Mouse (Mus musculus) heart, adult 18-20 months (tissue): ENCODE results near the gene Gse1. TPM values are rescaled to one million over a fixed set of nuclear protein-coding genes. Genes with fewer than 3 reads are reported as not detected.
A peak's percentile ranks its signal among the peaks of the same experiment; 100 is the strongest.

ENCODE experiments used
- DNase-seq, 2 experiments: peaks; one replicate each; pipeline ENCODE4 v3.0.0; 2021 to 2022; ENCODE audit warnings: mixed read lengths in 1 of 2
- total RNA-seq, 2 experiments: library from RNA; stranded (reverse); gene quantifications; 2 replicates each; pipeline ENCODE4 v1.2.3; 2021

Gse1 gene
- total RNA-seq, 2 experiments from 2014 or later = 15.5 to 16.0 TPM

DNA sequence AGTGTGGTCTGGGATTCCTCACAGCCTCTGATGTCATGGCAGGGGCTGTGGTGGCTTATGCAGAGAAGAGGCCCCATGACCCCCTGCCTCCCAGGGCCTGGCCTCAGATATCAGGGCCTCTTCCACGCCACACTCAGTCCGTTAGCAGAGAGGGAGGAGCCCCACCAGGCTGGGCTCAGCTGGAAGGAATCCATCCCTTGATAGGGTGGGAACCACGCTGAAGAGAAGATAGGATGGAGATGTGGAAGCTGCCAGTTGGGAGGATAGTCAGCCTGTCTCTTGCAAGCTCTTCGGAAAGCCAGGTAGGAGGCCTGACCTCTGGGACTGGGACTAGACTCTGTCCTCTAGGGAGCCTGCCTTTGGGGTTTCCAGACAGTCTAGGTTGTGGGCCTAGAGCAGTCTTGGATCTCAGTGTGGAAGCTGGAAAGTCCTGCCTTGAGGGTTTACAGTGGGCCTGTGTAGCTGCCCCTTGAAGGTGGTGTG lies 270.1 kb downstream of the Gse1 start:
- peak in 1 of 2 experiments; percentile 28 for DNase-seq

- peak; percentile 79 to 87 for DNase-seq
Observed at GRCm38 (mm10) chr8:120498926-120499605, 270.8 kb downstream of the Gse1 start.

- peak in 1 of 2 experiments; percentile 16 for DNase-seq
Observed at GRCm38 (mm10) chr8:120500701-120501261, 272.5 kb downstream of the Gse1 start.

DNA sequence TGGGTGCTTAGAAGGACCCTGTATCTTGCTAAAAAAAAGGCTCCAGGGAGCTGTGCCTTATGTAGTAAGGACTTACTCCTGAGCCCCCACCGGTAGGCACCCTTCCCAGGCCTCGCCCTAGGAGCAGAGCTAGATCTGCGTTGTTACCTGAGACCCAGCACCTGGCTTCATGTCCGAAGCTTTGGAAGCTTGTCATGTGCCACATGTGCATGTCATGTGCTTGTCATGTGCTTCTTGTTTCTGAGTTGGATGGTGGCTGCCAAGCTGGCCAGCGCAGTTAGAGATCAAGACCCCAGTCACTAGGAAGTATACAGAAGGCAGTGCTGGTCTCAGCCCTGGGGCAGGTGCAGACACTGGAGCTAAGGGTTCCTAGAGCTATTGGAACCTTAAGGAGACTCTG lies 273.2 kb downstream of the Gse1 start:
- DNase-seq = no peak

DNA sequence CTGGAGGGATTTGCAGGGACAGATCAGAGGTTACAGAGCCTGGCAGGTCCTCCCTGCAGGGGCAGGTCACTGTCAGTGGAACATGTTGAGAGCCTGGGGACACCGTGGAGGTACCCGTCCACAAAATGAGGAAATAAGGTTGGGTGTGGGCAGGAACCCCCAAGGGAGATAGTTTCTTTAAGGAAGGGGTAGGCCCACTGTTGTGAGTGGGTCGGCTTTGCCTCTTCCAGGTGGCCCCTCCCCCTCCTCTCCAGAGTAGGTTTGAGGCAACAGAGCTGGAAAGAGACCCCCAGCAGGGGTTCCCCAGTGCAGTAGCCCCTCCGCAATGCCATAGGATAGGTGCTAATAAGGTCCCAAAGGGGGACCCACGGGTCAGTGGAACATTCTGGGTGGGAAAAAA lies 274.2 kb downstream of the Gse1 start:
- no peak for DNase-seq

DNA sequence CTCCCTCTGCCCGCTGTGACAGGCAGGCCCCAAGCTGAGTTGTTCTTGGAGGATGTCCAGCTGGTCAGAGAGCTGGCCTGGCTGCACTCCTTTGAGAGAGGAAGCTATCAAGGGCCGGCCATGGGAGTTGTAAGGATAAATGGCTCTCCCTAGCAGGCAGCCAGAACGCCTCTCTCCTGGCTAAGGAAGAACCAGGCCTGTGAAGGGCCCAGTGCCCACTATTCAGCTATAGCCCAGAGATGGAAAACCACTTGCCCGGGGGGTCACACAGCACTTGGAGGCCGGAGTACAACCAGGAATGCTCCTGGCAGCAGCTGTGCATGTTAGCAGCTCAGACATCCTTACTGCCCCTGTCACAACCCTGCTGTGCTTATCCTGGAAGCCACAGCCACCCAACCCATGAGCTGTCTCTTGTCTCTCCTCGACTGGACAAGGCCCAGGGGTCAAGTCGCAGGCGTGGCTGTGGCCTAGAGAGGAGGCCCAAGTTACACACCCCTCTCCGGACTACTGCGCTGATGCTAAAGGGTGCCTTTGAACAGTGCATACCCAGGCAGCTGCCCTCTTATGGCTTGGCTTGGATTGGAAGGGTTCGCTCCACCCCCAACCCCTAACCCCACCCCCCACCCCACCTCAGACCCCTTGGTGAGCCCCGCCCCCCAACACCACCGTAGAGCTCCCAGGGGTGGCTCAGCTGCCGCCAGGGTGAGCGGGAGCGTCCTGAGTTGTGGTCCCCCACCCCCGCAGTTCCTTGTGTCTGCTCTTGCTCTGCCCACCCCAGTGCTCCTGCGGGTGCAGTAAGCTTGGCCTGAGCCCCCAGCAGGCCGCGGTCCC lies 276.2 kb downstream of the Gse1 start:
- DNase-seq = peak; percentile 85 to 91

- DNase-seq = peak; percentile 43 to 57
Observed at GRCm38 (mm10) chr8:120505082-120505511, 276.8 kb downstream of the Gse1 start.

- DNase-seq = no peak
Observed at GRCm38 (mm10) chr8:120505619-120506310, 277.5 kb downstream of the Gse1 start.

GRCm38 (mm10) chr8:120506562-120506961 lies 278.3 kb downstream of the Gse1 start:
- no peak for DNase-seq

- DNase-seq = no peak
Observed at GRCm38 (mm10) chr8:120507290-120507689, 279.0 kb downstream of the Gse1 start.

GRCm38 (mm10) chr8:120509136-120510034 lies 281.1 kb downstream of the Gse1 start:
- DNase-seq = peak in 1 of 2 experiments; percentile 43

- no peak for DNase-seq
Observed at GRCm38 (mm10) chr8:120510035-120510416, 281.8 kb downstream of the Gse1 start.

DNA sequence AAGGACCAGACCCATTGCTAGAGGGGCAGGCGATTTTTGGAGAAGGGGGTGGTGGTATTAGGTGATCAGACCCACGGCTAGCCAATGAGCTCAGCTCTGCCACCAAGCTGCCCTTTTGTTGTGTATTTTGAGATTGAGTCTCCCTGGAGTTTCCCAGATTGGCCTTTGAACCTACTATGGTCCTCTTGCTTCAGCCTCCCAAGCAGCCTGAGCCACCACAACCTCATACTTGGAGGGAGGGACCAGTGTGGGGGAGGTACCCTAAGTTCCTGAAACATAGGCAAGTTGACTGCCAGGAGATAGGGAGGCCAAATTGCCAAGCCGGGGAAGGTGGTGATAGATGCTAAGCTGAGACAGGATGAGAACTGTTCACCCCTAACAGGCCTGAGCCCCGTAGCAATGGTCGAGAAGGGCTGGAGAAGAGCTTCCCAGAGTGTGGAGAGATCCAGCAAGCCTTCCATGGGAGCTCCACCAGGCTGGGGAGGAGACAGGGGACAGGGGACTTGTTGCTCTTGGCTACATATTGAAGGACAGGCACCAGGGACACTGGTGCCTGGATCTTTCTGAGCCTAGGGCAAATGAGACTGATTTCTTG lies 282.7 kb downstream of the Gse1 start:
- DNase-seq = peak in 1 of 2 experiments; percentile 19

DNA sequence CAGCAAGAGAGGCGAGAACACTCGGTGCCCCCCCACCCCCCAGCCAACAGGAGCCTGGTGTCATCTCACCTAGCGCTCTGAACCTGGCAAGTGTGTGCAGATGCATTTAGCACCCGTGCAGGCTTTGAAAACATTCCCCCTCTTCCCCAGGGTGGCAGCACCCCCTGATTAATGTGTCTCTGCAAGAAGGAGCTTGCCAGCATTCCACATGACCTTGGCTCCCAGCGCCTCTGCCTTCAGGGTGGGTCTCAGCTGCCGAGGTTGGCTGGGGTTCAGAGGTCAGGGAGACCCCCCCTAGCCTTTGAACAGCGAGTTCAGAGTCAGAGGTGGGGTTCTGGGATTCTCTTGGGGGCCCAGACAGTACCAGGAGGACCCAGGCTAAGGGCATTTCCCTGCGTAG lies 283.5 kb downstream of the Gse1 start:
- no peak for DNase-seq

DNA sequence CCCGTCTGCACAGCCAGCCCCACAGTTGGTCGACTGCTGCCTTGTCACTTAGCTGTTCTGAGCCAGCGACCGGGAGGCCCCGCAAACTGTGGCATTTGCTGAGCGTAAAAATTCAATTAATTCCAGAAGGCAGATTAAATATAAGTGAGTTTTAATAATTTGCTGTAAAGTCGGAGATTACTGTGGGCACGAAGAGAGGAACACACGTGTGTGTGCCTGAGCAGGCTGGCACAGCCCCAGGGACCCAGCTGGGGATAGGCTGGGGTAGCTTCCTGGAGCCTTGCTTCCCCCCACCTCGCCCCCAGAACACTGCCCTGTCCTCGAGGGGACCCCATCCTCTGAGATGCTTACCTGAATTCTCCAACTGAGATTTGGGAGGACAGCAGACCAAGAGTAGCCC lies 284.1 kb downstream of the Gse1 start:
- no peak for DNase-seq

DNA sequence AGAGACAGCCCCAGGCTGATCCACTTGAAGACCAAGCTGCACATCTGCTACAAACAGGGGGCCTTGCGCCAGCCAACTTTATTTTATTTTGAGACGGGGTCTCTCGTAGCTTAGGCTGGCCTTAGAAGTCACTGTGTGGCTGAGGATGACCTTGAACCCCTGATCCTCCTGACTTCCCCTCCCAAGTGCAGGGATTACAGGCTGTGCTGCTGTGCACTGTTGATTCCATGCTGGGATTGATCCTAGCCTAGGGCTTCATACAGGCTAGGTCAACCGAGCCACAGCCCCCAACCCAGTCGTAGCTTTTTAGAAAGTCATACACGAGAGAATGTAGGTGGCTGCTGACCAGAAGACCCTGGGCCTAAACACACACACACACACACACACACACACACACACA lies 284.9 kb downstream of the Gse1 start:
- no peak for DNase-seq

- no peak for DNase-seq
Observed at GRCm38 (mm10) chr8:120513638-120514461, 285.6 kb downstream of the Gse1 start.

GRCm38 (mm10) chr8:120515214-120515613 lies 287.0 kb downstream of the Gse1 start:
- no peak for DNase-seq

DNA sequence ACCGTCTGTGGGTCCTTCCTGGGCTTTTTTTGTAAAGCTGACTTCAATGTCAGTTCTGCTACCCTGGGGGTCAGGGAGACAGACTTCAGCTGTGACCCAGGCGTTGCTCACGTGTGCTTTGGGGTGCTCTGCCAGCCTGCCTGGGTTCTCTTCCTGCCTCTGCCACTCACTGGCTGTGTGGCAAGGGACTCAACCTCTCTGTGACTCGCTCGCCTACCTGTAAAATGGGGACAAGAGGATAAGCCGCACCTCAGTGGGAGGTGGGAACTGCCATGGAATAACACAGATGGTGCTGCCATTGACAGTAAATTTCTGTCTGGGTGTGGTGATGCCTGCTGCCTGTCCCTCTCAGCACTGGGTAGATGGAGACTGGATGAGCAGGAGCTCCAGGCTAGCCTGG lies 287.4 kb downstream of the Gse1 start:
- DNase-seq = no peak

DNA sequence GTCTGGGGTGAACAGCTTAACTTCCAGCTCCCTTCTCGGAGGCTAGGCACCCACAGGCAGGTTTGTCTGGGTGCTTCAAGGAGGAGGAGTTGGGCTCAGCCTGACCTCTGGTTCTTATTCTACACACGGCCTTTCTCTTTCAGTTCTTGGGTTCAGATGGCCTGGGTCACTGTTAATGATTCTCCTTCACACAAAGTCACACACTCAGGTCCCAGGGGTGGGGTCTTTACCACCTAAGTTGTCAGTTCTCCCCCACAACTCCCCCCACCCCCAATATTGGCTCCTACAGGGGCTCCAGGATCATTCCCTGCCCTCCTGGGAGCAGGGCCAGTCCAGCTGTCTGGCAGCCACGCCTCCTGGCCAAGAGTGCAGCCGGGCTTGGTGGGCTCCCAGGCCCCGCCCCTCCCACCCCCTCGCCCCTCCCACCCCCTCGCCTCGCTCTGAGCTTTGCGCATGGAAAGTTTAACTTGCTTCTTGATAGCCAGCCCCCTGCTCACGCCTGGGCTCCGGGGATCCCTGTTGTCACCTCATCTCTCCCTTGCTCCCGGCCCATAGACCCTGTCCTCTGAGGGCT lies 288.0 kb downstream of the Gse1 start:
- peak in 1 of 2 experiments; percentile 49 for DNase-seq
